Mouse (Mus musculus) liver, embryonic 14.5 days (tissue): ENCODE results near the gene Apbb2. TPM values are rescaled to one million over a fixed set of nuclear protein-coding genes. Genes with fewer than 3 reads are reported as not detected.

Experiments used
- ATAC-seq: fragments of 200-750 bp; cut with Nextera tagmentation; 2 replicates; pipeline ENCODE4 v1.8.0; 2017; ENCODE audit warnings: moderate number of reproducible peaks, mild to moderate bottlenecking, moderate library complexity; ENCODE audit not compliant: insufficient read depth
- DNase-seq, 3 experiments: peaks; one replicate each; pipeline ENCODE4 v3.0.0-alpha.2; 2012 to 2013; ENCODE audit warnings: low read depth in 3 of 3, low spot score in 3 of 3
- H3K27ac ChIP-seq: fragments of 300-500 bp; sonication (generic); 2 replicates; pipeline ENCODE4 v1.5.1; 2014; ENCODE audit warnings: moderate library complexity, mild to moderate bottlenecking, control low read depth, inconsistent platforms
- H3K27me3 ChIP-seq: fragments of 300-500 bp; sonication (generic); 2 replicates; pipeline ENCODE4 v1.6.1; 2014; ENCODE audit warnings: mild to moderate bottlenecking, low read length, moderate library complexity; ENCODE audit not compliant: control insufficient read depth, insufficient read depth
- H3K36me3 ChIP-seq: fragments of 300-500 bp; sonication (generic); replicated peaks from 2 replicates; pipeline ENCODE4 v1.6.1; 2014; ENCODE audit warnings: low read depth; ENCODE audit not compliant: control insufficient read depth, insufficient read depth
- H3K4me1 ChIP-seq, 2 experiments: fragments of 200-500 bp in 1 of 2; fragments of 300-500 bp in 1 of 2; sonication (generic) in 1 of 2; replicated peaks; 2 replicates each; pipeline ENCODE4 v1.6.1; 2012 to 2014; ENCODE audit warnings: antibody characterized with exemption in 1 of 2, inconsistent platforms in 1 of 2, low read length in 1 of 2; ENCODE audit not compliant: control insufficient read depth in 2 of 2, insufficient read depth in 2 of 2
- H3K4me2 ChIP-seq: fragments of 300-500 bp; sonication (generic); 2 replicates; pipeline ENCODE4 v1.6.1; 2014; ENCODE audit warnings: low read depth, mild to moderate bottlenecking, control low read depth, moderate library complexity
- H3K4me3 ChIP-seq, 2 experiments: fragments of 200-500 bp in 1 of 2; fragments of 300-500 bp in 1 of 2; sonication (generic) in 1 of 2; 2 replicates each; pipeline ENCODE4 v1.5.1; 2012 to 2014; ENCODE audit warnings: low read depth in 2 of 2, low read length in 2 of 2, mild to moderate bottlenecking in 2 of 2, control low read depth in 1 of 2, inconsistent platforms in 1 of 2, moderate library complexity in 1 of 2; ENCODE audit not compliant: insufficient read depth in 1 of 2
- H3K9ac ChIP-seq: fragments of 300-500 bp; sonication (generic); replicated peaks from 2 replicates; pipeline ENCODE4 v1.6.1; 2014; ENCODE audit warnings: mild to moderate bottlenecking, control low read depth, moderate library complexity
- H3K9me3 ChIP-seq: fragments of 300-500 bp; sonication (generic); 2 replicates; pipeline ENCODE4 v1.6.1; 2016; ENCODE audit warnings: low read length, mixed read lengths; ENCODE audit not compliant: control insufficient read depth
- CTCF ChIP-seq: IDR thresholded peaks from 2 replicates; pipeline ENCODE4 v1.5.1; 2016; ENCODE audit warnings: antibody characterized with exemption, low read depth, control low read depth
- EP300 ChIP-seq: IDR thresholded peaks from 2 replicates; pipeline ENCODE4 v1.6.1; 2016; ENCODE audit warnings: antibody characterized with exemption, low read depth
- whole genome bisulfite sequencing: fragments of 180-500 bp; shearing (Covaris S2); extraction: QIAGEN DNeasy Blood & Tissue Kit; methylation state at CpG from one replicate; pipeline ENCODE4 v1.1.7; 2014; ENCODE audit not compliant: insufficient replicate concordance; 5-methylcytosine and 5-hydroxymethylcytosine counted together
- polyA plus RNA-seq, 2 experiments: library from polyadenylated mRNA; depleted of rRNA in 1 of 2; stranded (reverse) in 1 of 2; unstranded in 1 of 2; fragments of >200 nt; fragmentation: Nextera tagmentation in 1 of 2; extraction: Ambion mirVana in 1 of 2; gene quantifications; 2 replicates each; pipeline versions ENCODE4 v1.2.1 to v1.2.3; 2012 to 2014

The Apbb2 gene
- polyA plus RNA-seq, 2 experiments, result 0.92 to 2.8 TPM

- no peak overlapping the region for H3K4me2 ChIP-seq
- TF ChIP-seq EP300 (no peak), CTCF (no peak)
- ATAC-seq (no peak), DNase-seq (no peak)
- WGBS, result 58% methylated on average over 6 of the region's 6 CpGs
- no peaks in the 10 kb centered on the region for H3K4me1 ChIP-seq
- no peaks in the 10 kb centered on the region for H3K9me3 ChIP-seq
- no peaks in the 10 kb centered on the region for H3K27me3 ChIP-seq
- no peak overlapping the region for H3K9ac ChIP-seq
- no peaks in the 10 kb centered on the region for H3K36me3 ChIP-seq
- H3K27ac ChIP-seq, result no peak overlapping the region
- H3K4me3 ChIP-seq, result no peak overlapping the region
Measured at GRCm38 (mm10) chr5:66543344-66543743, 75.2 kb downstream of the Apbb2 start.

- WGBS, result 54% methylated on average over 4 of the region's 4 CpGs
Measured at GRCm38 (mm10) chr5:66542521-66542920, 76.1 kb downstream of the Apbb2 start.

GRCm38 (mm10) chr5:66541385-66541784 lies 77.2 kb downstream of the Apbb2 start:
- DNase-seq (no peak), ATAC-seq (no peak)
- no peaks in the 10 kb centered on the region for H3K36me3 ChIP-seq
- no peak overlapping the region for H3K27ac ChIP-seq
- H3K4me2 ChIP-seq, result no peak overlapping the region
- 51% methylated on average over 4 of the region's 4 CpGs for WGBS
- H3K4me3 ChIP-seq, result no peak overlapping the region
- no peak overlapping the region for H3K9ac ChIP-seq
- H3K9me3 ChIP-seq, result no peaks in the 10 kb centered on the region
- TF ChIP-seq EP300, result no peak
- TF ChIP-seq CTCF, result no peak
- H3K27me3 ChIP-seq, result no peaks in the 10 kb centered on the region
- H3K4me1 ChIP-seq, result peaks cover 0 to 2% of the 10 kb centered on the region in 2 experiments; a peak in 1 of 4 replicates

More at GRCm38 (mm10) chr5:66542521-66542920, 76.1 kb downstream of the Apbb2 start:
- H3K27me3 ChIP-seq, result no peaks in the 10 kb centered on the region
- H3K4me3 ChIP-seq, result no peak overlapping the region
- no peak overlapping the region for H3K27ac ChIP-seq
- H3K9me3 ChIP-seq, result no peaks in the 10 kb centered on the region
- no peak overlapping the region for H3K9ac ChIP-seq
- DNase-seq (no peak), ATAC-seq (no peak)
- no peaks in the 10 kb centered on the region for H3K4me1 ChIP-seq
- TF ChIP-seq CTCF (no peak), EP300 (no peak)
- no peaks in the 10 kb centered on the region for H3K36me3 ChIP-seq
- no peak overlapping the region for H3K4me2 ChIP-seq

- H3K4me2 ChIP-seq, result no peak overlapping the region
- no peak for TF ChIP-seq EP300
- no peak for TF ChIP-seq CTCF
- no peaks in the 10 kb centered on the region for H3K9me3 ChIP-seq
- H3K27me3 ChIP-seq, result no peaks in the 10 kb centered on the region
- H3K36me3 ChIP-seq, result no peaks in the 10 kb centered on the region
- no peak overlapping the region for H3K27ac ChIP-seq
- no peak overlapping the region for H3K4me3 ChIP-seq
- ATAC-seq (no peak), DNase-seq (no peak)
- H3K9ac ChIP-seq, result no peak overlapping the region
- H3K4me1 ChIP-seq, result peaks cover 0 to 2% of the 10 kb centered on the region in 2 experiments; a peak in 1 of 4 replicates
- 79% methylated on average over 4 of the region's 4 CpGs for WGBS
Measured at GRCm38 (mm10) chr5:66540246-66540645, 78.3 kb downstream of the Apbb2 start.

- no peaks in the 10 kb centered on the region for H3K9me3 ChIP-seq
- WGBS, result 70% methylated on average over 7 of the region's 7 CpGs
- ATAC-seq, result no peak
- DNase-seq, result no peak
- H3K27me3 ChIP-seq, result no peaks in the 10 kb centered on the region
- H3K4me3 ChIP-seq, result no peak overlapping the region
- no peak overlapping the region for H3K4me2 ChIP-seq
- H3K9ac ChIP-seq, result no peak overlapping the region
- no peaks in the 10 kb centered on the region for H3K36me3 ChIP-seq
- peaks cover 0 to 2% of the 10 kb centered on the region in 2 experiments; a peak in 1 of 4 replicates for H3K4me1 ChIP-seq
- TF ChIP-seq CTCF (no peak), EP300 (no peak)
- H3K27ac ChIP-seq, result no peak overlapping the region
Measured at GRCm38 (mm10) chr5:66537811-66538210, 80.8 kb downstream of the Apbb2 start.
